Mouse (Mus musculus) forelimb bud, embryonic 11.5 days (tissue): ENCODE measurements around the gene Vmn1r70.

Experiments used
- DNase-seq: peaks from one replicate; pipeline ENCODE4 v3.0.0-alpha.2; 2012; ENCODE audit warnings: low read depth, low spot score

Vmn1r70 gene

GRCm38 (mm10) chr7:10631232-10631631, at the start of gene Vmn1r70:
Vmn1r70 (plus strand) TSS chr7:10631532.
- DNase-seq: no peak

GRCm38 (mm10) chr7:10613559-10613958, 17.8 kb upstream of the Vmn1r70 start, which contains the start of gene Vmn1r69:
Vmn1r69 (minus strand) TSS chr7:10613659.
- DNase-seq: no peak
